Mouse (Mus musculus) megakaryocyte-erythroid progenitor cell, adult 5-6 weeks (primary cell): ENCODE data around the gene Runx1. TPM values are rescaled to one million over a fixed set of nuclear protein-coding genes. Genes with fewer than 3 reads are reported as not detected.
A peak's percentile ranks its signal among the peaks of the same experiment; 100 is the strongest.

Experiments
- ATAC-seq: replicated peaks from 2 replicates; pipeline ENCODE4 v1.8.0; 2016; ENCODE audit warnings: mild to moderate bottlenecking, inconsistent platforms; ENCODE audit not compliant: severe bottlenecking, poor library complexity, low FRiP score, low TSS enrichment
- total RNA-seq, 2 experiments: library from RNA; stranded (forward) in 1 of 2; stranded (reverse) in 1 of 2; fragments of 200-1000, 215-1000 nt in 1 of 2; fragments of >200 nt in 1 of 2; fragmentation: Nextera tagmentation in 1 of 2; gene quantifications; 2 replicates each; pipeline ENCODE4 v1.2.3; 2014 to 2017

Gene Runx1
- total RNA-seq, 2 experiments from 2014 or later, result 16.4 to 84.1 TPM

DNA sequence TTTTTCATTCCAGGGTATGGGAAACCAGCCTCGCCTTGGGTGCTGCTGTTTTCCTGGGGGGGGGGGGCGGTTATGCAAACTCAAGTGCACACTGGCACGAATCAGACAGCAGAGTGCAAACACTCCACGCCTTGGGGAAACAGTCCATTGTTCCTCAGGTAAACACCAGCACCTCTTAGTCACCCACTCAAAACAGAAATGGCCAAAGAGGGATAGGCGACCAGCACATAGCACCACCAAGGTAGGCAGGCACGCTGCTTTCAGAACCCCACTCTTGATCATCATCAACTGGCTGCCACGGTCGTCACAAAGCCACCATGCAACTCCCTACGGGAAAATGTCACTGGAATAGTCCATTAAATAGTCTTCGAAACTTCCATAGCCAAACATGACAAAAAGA lies 139.0 kb downstream of the Runx1 start:
- ATAC-seq, result no peak

GRCm38 (mm10) chr16:92685766-92686315 lies 140.1 kb downstream of the Runx1 start:
- ATAC-seq, result no peak

GRCm38 (mm10) chr16:92684423-92685211 lies 141.3 kb downstream of the Runx1 start:
- no peak for ATAC-seq

DNA sequence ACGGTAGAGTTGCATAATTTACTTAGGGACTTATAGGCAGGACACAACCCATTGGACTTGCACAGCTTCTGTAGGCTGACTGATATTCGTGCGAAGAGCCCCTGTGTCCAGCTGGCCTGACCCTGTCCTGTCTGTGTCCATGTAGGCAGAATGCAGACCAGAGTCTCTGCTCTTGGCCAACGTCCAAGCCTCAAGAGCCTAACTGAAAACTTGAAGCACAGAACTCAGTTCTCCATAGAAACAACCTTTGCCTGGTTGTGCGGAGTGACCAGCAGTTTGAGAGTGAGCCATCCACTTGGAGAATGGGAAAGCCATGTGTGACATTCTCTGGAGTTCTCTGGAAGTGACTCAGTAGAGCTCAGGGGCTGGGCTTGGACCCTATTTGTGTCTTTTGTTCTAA lies 149.3 kb downstream of the Runx1 start:
- ATAC-seq, result no peak

DNA sequence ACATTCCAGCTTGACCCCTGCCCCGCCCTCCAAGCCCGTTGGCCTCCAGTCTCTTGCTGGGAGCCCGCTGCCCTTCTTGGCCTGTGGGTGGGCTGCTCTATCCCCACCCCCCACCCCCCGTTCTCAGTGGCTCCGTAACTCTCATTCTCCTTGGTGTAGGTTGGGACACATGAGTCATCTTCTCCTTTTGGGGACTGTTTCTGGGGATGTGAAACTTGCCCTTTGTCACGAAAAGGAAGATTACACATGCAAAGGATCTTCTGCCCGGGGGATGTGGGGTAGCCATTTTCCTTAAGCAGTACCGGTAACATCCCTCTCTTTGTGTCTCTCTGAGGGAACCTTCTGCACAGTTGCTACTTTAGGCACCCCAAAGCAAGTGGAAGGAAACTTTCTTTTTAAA lies 150.3 kb downstream of the Runx1 start:
- no peak for ATAC-seq

DNA sequence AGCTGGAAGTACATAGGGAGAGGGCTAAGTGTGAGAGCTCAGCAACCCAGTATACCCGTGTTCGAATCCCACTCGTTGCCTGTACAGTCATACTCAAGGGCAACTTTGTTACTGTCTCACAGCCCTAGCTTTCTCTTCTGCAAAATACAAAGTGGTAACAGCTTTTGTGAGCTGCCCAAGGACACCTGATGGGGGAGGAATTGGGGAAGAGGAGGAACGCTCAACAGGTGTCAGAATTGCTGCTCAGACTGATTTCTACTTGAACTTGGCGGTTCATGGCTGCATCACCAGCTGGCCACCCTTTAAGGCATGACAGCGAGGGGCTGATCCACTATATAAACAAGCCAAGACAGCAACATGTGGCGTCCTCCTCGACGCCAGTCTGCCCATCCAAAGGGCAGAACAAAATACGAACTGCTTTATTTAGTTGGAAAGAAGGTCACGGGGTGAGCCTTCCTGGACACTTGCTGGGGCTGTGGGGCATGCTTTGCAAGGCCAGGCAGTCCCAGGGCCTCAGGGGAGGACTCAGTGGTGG lies 151.0 kb downstream of the Runx1 start:
- no peak for ATAC-seq

DNA sequence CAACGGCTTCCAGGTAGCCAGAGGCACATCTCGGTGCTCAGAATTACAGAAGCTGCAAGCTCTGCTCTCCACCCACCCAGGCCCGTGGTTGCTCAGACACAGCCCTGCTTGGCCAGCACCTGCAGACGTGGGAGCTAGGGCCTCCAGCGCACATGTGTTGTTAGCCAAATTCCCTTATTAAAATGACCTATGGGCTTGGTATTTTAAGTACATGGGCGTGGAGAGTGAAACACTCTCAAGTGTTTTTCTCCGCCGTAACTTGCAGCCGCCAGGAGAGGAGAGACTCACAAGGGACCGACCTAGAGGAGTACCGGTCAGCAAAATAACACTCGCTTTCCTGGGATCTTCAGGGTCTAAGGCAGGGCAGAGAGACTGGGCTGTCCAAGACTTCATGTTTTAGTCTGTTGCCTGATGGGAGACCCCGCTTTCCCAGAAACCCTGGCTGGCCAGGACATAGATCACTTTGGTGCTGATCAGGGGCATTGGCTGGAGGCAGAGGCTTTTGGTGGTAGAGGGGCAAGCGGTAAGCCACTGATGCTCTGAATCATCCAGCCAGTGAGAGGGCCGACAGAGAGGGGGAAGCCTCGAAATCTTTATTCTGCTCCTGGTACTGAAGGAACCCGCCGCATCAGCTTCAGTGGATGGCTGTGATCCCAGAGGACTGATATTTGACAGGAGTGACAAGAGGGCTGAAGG lies 151.7 kb downstream of the Runx1 start:
- ATAC-seq, result no peak

GRCm38 (mm10) chr16:92668807-92669206 lies 157.1 kb downstream of the Runx1 start:
- no peak for ATAC-seq

- 0 out of 2 replicates have a peak, but pooled peaks have one; percentile 46 for ATAC-seq
Observed at GRCm38 (mm10) chr16:92661757-92662156, 164.2 kb downstream of the Runx1 start.

- ATAC-seq, result no peak
Observed at GRCm38 (mm10) chr16:92656750-92657149, 169.2 kb downstream of the Runx1 start.

DNA sequence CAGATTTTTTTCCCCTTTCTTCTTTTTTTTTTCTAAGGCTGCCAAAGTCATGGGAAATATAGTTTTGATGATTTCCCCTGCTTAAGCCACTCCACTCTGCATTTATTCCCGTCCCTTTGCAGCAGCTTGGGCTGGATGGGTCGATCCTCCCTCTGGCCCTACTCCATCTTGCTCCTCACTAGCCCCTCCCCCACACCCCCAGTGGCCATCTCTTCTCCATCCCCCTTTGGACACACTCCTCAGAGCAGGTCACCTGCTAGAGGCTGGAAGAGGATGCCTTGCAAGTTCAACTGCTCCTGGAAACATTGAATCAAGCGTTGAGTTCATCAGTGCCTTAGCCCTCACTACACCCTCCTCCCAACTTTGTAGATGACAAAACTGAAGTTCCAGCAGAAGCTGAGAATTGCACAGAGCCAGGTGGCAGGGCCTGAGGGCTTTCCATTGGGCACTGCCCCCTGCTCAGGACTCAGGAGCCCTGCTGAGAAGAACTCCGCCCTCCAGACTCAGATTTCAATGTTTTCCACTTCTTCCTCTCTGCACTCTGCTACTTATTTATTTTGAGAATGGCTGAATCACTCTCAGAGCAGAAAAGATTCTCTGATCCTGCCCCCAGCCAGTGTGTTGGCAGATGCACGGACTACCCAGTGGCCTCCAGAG lies 171.5 kb downstream of the Runx1 start:
- 0 out of 2 replicates have a peak, but pooled peaks have one; percentile 31 for ATAC-seq

DNA sequence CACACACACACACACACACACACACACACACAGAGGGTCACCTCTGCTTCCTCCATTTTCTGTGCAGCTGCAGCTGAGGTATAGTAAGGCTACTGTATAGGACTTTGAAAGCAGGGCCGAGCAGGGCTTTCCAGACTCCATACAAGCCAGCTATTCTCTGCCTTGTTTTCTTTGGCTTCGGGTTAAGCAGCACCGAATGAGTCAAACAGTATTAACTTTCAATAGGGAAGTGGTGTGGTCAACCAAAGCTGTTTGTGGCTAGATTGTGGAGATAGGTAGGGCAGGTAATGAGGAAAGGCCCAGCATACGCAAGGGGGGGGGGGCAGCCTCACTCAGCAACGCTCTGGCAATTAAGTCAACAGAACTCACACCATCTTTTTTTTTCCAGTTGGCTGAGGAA lies 172.1 kb downstream of the Runx1 start:
- ATAC-seq, result no peak

- ATAC-seq, result no peak
Observed at GRCm38 (mm10) chr16:92651256-92651655, 174.7 kb downstream of the Runx1 start.

GRCm38 (mm10) chr16:92646153-92646552 lies 179.8 kb downstream of the Runx1 start:
- ATAC-seq, result no peak

GRCm38 (mm10) chr16:92645423-92646115 lies 180.4 kb downstream of the Runx1 start:
- no peak for ATAC-seq

DNA sequence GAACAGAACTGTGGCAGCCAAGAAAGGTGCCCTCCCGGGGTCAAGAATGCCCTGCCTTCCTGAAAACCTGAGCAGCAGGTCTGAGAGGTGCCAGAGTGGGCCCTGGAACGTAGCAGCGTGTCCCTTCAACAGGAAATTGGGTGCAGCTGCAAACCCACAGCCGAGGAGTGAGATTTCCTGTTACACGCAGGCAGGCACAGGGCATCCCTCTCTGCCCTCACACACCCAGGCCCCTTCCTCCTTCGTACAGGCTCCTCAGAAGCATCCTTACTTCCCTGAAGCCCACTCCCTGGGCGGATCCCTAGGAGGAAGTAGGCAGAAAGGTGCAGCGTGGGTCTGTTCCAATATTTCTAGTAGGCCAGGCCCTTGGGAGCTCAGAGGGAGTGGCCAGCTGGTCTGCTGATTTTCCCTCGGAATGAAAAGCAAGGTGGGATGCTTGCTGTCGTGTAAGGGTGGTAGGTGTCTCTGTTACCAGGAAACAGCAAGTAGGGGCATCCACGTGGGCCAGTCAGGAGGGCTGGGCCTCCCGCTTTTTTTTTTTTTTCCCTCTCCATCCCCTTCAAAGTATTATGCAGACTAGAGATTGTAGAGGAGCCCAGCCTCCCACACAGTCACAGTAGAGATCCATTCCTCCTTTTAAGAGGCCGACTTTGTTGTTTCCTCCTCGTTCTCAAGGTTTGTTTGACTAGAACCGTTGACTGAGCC lies 181.1 kb downstream of the Runx1 start:
- ATAC-seq, result no peak; the same call in 1 of the 2 replicates

DNA sequence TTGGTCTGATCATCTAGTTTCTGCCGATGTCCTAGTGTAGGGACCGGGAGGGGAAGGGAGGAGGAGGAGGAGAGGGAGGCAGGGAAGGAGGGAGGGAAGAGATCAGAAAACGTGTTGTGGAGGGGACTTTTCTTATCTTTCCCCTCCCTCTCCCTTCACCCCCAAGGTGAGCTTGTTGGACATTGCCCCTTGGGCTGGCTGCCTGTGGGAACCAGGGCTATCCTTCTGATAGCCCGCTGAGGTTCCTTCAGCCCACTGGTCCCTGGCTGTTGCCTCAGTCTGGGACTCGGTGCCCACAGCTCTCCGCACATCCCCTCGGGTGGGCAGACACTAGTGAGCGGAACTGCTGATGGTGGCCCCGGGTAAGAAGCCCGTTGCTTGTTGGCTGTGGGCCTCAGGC lies 181.6 kb downstream of the Runx1 start:
- ATAC-seq, result no peak

GRCm38 (mm10) chr16:92642283-92642682 lies 183.7 kb downstream of the Runx1 start:
- no peak for ATAC-seq

DNA sequence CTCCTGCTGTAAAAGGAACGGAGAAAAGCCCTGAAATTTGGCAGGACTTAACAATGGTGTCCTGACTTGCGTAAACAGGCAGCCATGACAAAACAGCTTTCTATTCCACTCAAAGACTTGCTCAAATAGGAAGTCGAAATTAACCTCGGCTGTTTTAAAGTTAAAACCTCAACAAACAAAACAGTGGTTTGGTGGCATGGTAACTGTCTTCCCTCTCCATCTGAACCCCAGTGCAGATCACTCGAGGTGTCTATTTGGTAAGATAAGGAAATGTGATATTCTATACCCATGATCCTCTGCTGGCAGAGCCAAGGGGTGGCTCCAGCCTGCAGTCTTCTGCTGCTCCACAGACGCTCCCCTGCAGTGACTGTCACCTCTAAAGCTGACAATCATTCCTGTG lies 184.9 kb downstream of the Runx1 start:
- peak; percentile 36; the same call in 1 of the 2 replicates for ATAC-seq
